Mouse (Mus musculus) brain, embryonic 14.5 days (tissue): ENCODE measurements at regions not wholly inside any gene's neighbourhood (a gene's known extent, or its start where the extent isn't known, plus 50 kb on each side); places are given as distances from the start of the nearest gene placed in this dataset.

Source experiments
- CTCF ChIP-seq: fragments of 200-500 bp; IDR thresholded peaks from 2 replicates; pipeline ENCODE4 v1.5.1; 2012; ENCODE audit warnings: inconsistent platforms, mild to moderate bottlenecking, moderate library complexity, borderline replicate concordance; ENCODE audit not compliant: insufficient read depth, insufficient read length; ENCODE audit errors: extremely low read depth
- POLR2A ChIP-seq: fragments of 200-500 bp; IDR thresholded peaks from 2 replicates; pipeline ENCODE4 v1.6.1; 2012; ENCODE audit warnings: mild to moderate bottlenecking, inconsistent platforms, borderline replicate concordance; ENCODE audit not compliant: poor library complexity, insufficient read depth, insufficient read length, severe bottlenecking; ENCODE audit errors: extremely low read depth

GRCm38 (mm10) chr6:96011299-96011698 is 101.7 kb upstream of the Fam19a1 start:
- no peak for TF ChIP-seq CTCF
- TF ChIP-seq POLR2A, result no peak
